8 mouse cellular contexts compared by ENCODE assay signal in the genomic region with DNA sequence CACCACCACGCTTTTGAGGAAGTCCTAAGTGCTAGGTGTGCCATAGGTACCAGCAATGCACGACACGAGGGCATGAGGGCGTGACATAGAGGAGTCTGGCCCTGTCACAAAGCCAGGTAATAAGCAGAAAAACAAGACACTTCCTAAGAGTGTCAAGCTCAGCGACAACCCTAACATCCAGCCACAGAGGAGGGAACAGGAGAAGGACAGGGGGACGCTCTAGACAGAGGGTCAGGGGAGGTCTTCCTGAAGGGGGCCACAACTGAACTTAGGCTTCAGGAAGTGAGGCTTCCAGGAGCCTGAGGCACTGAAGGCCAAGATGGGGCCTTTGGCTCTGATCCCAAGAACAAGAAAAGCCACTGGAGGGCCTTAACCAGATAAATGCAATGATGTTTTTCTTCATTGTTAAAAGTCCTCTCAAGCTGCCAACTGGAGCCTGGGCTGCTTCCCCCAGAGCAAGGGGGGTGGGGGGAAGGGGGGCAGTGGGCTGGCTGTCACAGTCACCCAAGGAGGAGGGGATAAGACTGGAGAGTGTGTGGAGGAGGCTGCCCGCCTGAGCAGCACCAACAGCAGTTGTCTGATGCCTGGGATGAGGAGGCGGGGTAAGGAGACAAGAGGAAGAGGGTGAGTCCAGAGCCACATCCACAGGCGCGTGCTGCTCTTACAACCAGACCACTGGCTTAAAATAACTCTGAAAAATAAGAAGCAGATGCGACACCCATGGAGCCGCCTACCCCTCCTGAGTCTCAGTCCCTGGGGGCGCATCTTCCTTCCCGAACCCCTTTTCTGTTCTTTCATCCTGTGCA.
DNase-seq lines count a peak whose midpoint lies in the region; ATAC-seq lines count a peak whose summit lies in the region.

No protein-coding gene starts in this region.

- peak; percentile 91 for DNase-seq in right cerebral cortex, adult 18-20 months
- no peak for DNase-seq in right cerebral cortex, postnatal 4 days
- DNase-seq in layer of hippocampus, adult 9-10 months (ENCODE audit: low spot score) = peak; percentile 32
- DNase-seq in mesoderm, embryonic 11.5 days (ENCODE audit: low read depth, low spot score) = peak; percentile 18
- no peak for DNase-seq in Muller cell, postnatal 12 days (ENCODE audit: inconsistent ontology term)
- no peak for DNase-seq in thymus, adult 18-20 months
- DNase-seq in urinary bladder, postnatal 10 days (ENCODE audit: low spot score) = no peak

- no peaks in the 10 kb centered on the region for H3K9me3 ChIP-seq in heart, embryonic 11.5 days (replicated peaks; ENCODE audit: control insufficient read depth, low read length)

- H3K4me3 ChIP-seq in heart, embryonic 11.5 days (ENCODE audit: low read depth, low read length) = no peak overlapping the region

- H3K4me1 ChIP-seq in heart, embryonic 11.5 days (ENCODE audit: control insufficient read depth, insufficient read depth, low read length) = peaks cover 14% of the 10 kb centered on the region

- 47% methylated on average over 14 of the region's 14 CpGs for WGBS in heart, embryonic 11.5 days (ENCODE audit: insufficient replicate concordance)

- H3K4me2 ChIP-seq in heart, embryonic 11.5 days = peak overlapping the region; percentile 31; the same call in 1 of the 2 replicates

- no peaks in the 10 kb centered on the region for H3K27me3 ChIP-seq in heart, embryonic 11.5 days (ENCODE audit: control insufficient read depth, insufficient read depth, low read length)

- no peak overlapping the region for H3K9ac ChIP-seq in heart, embryonic 11.5 days (ENCODE audit: low read depth, low read length)

- ATAC-seq in heart, embryonic 11.5 days (replicated peaks; ENCODE audit: insufficient number of reproducible peaks, low FRiP score, low TSS enrichment) = peak; percentile 69

- no peaks in the 10 kb centered on the region for H3K36me3 ChIP-seq in heart, embryonic 11.5 days (ENCODE audit: control insufficient read depth, insufficient read depth, low read length)

- peak overlapping the region; percentile 50; the same call in 1 of the 2 replicates for H3K27ac ChIP-seq in heart, embryonic 11.5 days (ENCODE audit: low read depth, low read length)

Comparison
In these comparisons a context has a peak if more than half of its experiments do, and no peak if none do; other contexts are left out.
1. DNase-seq: peak in right cerebral cortex, adult 18-20 months (single experiment), layer of hippocampus, adult 9-10 months (single experiment) and mesoderm, embryonic 11.5 days (single experiment); none in right cerebral cortex, postnatal 4 days (single experiment), Muller cell, postnatal 12 days (single experiment), thymus, adult 18-20 months (0 of 2) and urinary bladder, postnatal 10 days (single experiment).